Mouse (Mus musculus) T-cell, adult 2 months (primary cell): ENCODE data around the gene Tff3.

Experiments
- DNase-seq: peaks from one replicate; pipeline ENCODE4 v3.0.0; 2022; ENCODE audit warnings: low spot score

Gene Tff3

GRCm38 (mm10) chr17:31121975-31122374, 7.5 kb downstream of the Tff3 start:
- DNase-seq = peak; percentile 34

GRCm38 (mm10) chr17:31119429-31119828, 10.0 kb downstream of the Tff3 start:
- peak; percentile 83 for DNase-seq

- no peak for DNase-seq
Observed at GRCm38 (mm10) chr17:31117946-31118345, 11.5 kb downstream of the Tff3 start.

GRCm38 (mm10) chr17:31116063-31116462, 13.4 kb downstream of the Tff3 start:
- DNase-seq = no peak

GRCm38 (mm10) chr17:31113191-31113856, 16.1 kb downstream of the Tff3 start:
- no peak for DNase-seq

GRCm38 (mm10) chr17:31108388-31108787, 21.1 kb downstream of the Tff3 start:
- no peak for DNase-seq

- no peak for DNase-seq
Observed at GRCm38 (mm10) chr17:31103823-31104222, 25.6 kb downstream of the Tff3 start.

GRCm38 (mm10) chr17:31103007-31103570, 26.4 kb downstream of the Tff3 start:
- no peak for DNase-seq

- no peak for DNase-seq
Observed at GRCm38 (mm10) chr17:31098788-31099187, 30.7 kb downstream of the Tff3 start.

GRCm38 (mm10) chr17:31096893-31097292, 32.6 kb downstream of the Tff3 start:
- DNase-seq = no peak

GRCm38 (mm10) chr17:31095570-31095969, 33.9 kb downstream of the Tff3 start:
- DNase-seq = no peak

GRCm38 (mm10) chr17:31094781-31095180, 34.7 kb downstream of the Tff3 start:
- DNase-seq = no peak

- no peak for DNase-seq
Observed at GRCm38 (mm10) chr17:31091023-31091735, 38.3 kb downstream of the Tff3 start.

- no peak for DNase-seq
Observed at GRCm38 (mm10) chr17:31089848-31090247, 39.6 kb downstream of the Tff3 start.

- no peak for DNase-seq
Observed at GRCm38 (mm10) chr17:31088711-31089110, 40.7 kb downstream of the Tff3 start.

GRCm38 (mm10) chr17:31086196-31086595, 43.2 kb downstream of the Tff3 start:
- no peak for DNase-seq

GRCm38 (mm10) chr17:31085519-31085918, 43.9 kb downstream of the Tff3 start:
- no peak for DNase-seq

- peak; percentile 32 for DNase-seq
Observed at GRCm38 (mm10) chr17:31082296-31083078, 47.0 kb downstream of the Tff3 start.

GRCm38 (mm10) chr17:31079078-31079840, 50.2 kb downstream of the Tff3 start:
- no peak for DNase-seq

GRCm38 (mm10) chr17:31078581-31078980, 50.9 kb downstream of the Tff3 start:
- no peak for DNase-seq

- peak; percentile 85 for DNase-seq
Observed at GRCm38 (mm10) chr17:31077561-31077960, 51.9 kb downstream of the Tff3 start.

GRCm38 (mm10) chr17:31075471-31075870, 54.0 kb downstream of the Tff3 start:
- DNase-seq = peak; percentile 31
